Mouse (Mus musculus): ENCODE results near the gene Sox5. TPM values are rescaled to one million over a fixed set of nuclear protein-coding genes. Genes with fewer than 3 reads are reported as not detected.

Sox5 gene
- polyA plus RNA-seq, 1 experiment from 2014 or later = 19.9 TPM

- no peak overlapping the region for H3K9ac ChIP-seq
- H3K27me3 ChIP-seq (replicated peaks) = 0 out of 2 replicates have a peak, but pooled peaks cover 2% of the 10 kb centered on the region
- H3K36me3 ChIP-seq = no peaks in the 10 kb centered on the region
- peaks cover 12% of the 10 kb centered on the region for H3K4me1 ChIP-seq (replicated peaks)
- H3K27ac ChIP-seq (ENCODE audit: poor library complexity, severe bottlenecking) = no peak overlapping the region
- no peaks in the 10 kb centered on the region for H3K9me3 ChIP-seq (replicated peaks)
- 69% methylated on average over 4 of the region's 4 CpGs for WGBS
- H3K4me3 ChIP-seq = no peak overlapping the region
- ATAC-seq (ENCODE audit: insufficient number of reproducible peaks, low FRiP score) = no peak
- no peak overlapping the region for H3K4me2 ChIP-seq
Observed at GRCm38 (mm10) chr6:144357081-144357480, 424.7 kb downstream of the Sox5 start.

- no peak overlapping the region for H3K4me2 ChIP-seq
- no peak overlapping the region for H3K27ac ChIP-seq (ENCODE audit: poor library complexity, severe bottlenecking)
- H3K4me3 ChIP-seq = no peak overlapping the region
- WGBS = 77% methylated on average over 6 of the region's 6 CpGs
- no peaks in the 10 kb centered on the region for H3K9me3 ChIP-seq (replicated peaks)
- no peak overlapping the region for H3K9ac ChIP-seq
- H3K27me3 ChIP-seq (replicated peaks) = 0 out of 2 replicates have a peak, but pooled peaks cover 2% of the 10 kb centered on the region
- H3K4me1 ChIP-seq (replicated peaks) = no peaks in the 10 kb centered on the region
- H3K36me3 ChIP-seq = no peaks in the 10 kb centered on the region
- no peak for ATAC-seq (ENCODE audit: insufficient number of reproducible peaks, low FRiP score)
Observed at GRCm38 (mm10) chr6:144351049-144351448, 430.7 kb downstream of the Sox5 start.

DNA sequence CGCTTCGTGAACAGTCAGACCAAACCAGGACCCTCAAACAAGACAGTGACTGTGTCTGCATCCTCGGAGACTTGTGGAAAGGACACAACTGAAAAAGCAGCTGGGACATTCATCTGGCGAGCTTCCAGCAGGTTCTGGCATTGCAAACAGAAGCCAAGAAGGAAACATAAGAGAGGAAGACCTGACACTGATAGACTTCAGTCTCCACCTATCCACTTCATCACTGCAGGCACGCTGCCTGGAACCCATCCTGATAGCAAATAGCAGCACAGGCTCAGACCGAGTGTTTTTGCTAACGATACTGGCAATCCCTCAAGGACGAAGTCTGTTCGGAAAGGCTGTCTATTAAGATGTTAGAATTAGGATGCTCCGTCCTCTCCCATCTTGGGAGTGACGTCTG lies 438.4 kb downstream of the Sox5 start:
- no peaks in the 10 kb centered on the region for H3K4me1 ChIP-seq (replicated peaks)
- no peaks in the 10 kb centered on the region for H3K27me3 ChIP-seq (replicated peaks)
- no peak for ATAC-seq (ENCODE audit: insufficient number of reproducible peaks, low FRiP score)
- H3K9me3 ChIP-seq (replicated peaks) = peaks cover 5% of the 10 kb centered on the region
- no peaks in the 10 kb centered on the region for H3K36me3 ChIP-seq
- no peak overlapping the region for H3K27ac ChIP-seq (ENCODE audit: poor library complexity, severe bottlenecking)
- H3K4me3 ChIP-seq = no peak overlapping the region
- WGBS = 48% methylated on average over 11 of the region's 11 CpGs
- no peak overlapping the region for H3K4me2 ChIP-seq
- H3K9ac ChIP-seq = no peak overlapping the region

DNA sequence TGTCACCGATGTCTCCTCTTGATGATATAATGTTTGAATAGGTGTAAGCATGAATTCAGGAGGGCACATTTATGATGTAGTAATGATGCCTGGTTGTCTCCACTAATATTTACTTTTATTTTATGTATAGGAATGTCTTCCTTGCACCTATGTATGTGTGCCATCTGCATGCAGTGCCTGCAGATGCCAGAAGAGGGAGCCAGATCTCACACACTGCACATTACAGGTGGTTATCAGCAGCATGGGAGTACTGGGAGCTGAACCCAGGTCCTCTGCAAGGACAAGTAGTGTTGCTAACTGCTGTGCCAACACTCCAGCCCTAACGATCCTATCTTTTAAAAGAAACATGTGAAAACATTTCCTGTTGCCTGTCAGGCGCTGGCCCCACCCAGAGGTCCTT lies 442.2 kb downstream of the Sox5 start:
- Histone ChIP-seq H3K4me1 (replicated peaks) (no peaks in the 10 kb centered on the region), H3K9me3 (replicated peaks) (peaks cover 5% of the 10 kb centered on the region), H3K4me3 (no peak overlapping the region), H3K9ac (no peak overlapping the region), H3K27me3 (replicated peaks) (no peaks in the 10 kb centered on the region; the same call in 1 of the 2 replicates), H3K36me3 (no peaks in the 10 kb centered on the region), H3K27ac (ENCODE audit: poor library complexity, severe bottlenecking) (no peak overlapping the region), H3K4me2 (no peak overlapping the region)
- no peak for ATAC-seq (ENCODE audit: insufficient number of reproducible peaks, low FRiP score)
- WGBS = 93% methylated on average over 3 of the region's 3 CpGs

DNA sequence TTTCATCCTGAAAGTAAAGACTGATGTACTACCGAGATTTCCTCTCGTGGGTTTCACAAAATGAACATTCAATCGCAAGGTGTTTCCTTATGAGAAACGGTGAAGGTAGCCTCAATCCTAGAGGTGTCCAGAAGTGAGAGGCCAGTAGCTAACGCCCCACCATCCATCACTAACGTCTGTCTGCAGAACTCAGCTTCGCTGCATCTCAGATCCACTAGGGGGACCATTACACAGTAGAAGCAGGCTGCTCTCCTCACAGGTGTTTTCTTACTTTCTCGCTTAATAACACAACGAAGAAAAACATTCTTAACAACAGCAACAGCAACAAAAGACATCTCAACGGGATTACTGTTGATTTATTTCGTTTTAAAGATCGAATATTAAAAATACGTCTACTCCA lies 442.8 kb downstream of the Sox5 start:
- Histone ChIP-seq H3K36me3 (no peaks in the 10 kb centered on the region), H3K9me3 (replicated peaks) (peaks cover 5% of the 10 kb centered on the region), H3K9ac (no peak overlapping the region), H3K27me3 (replicated peaks) (no peaks in the 10 kb centered on the region; the same call in 1 of the 2 replicates), H3K27ac (ENCODE audit: poor library complexity, severe bottlenecking) (no peak overlapping the region), H3K4me1 (replicated peaks) (no peaks in the 10 kb centered on the region), H3K4me3 (no peak overlapping the region), H3K4me2 (no peak overlapping the region)
- ATAC-seq (ENCODE audit: insufficient number of reproducible peaks, low FRiP score) = no peak
- 67% methylated on average over 13 of the region's 13 CpGs for WGBS

DNA sequence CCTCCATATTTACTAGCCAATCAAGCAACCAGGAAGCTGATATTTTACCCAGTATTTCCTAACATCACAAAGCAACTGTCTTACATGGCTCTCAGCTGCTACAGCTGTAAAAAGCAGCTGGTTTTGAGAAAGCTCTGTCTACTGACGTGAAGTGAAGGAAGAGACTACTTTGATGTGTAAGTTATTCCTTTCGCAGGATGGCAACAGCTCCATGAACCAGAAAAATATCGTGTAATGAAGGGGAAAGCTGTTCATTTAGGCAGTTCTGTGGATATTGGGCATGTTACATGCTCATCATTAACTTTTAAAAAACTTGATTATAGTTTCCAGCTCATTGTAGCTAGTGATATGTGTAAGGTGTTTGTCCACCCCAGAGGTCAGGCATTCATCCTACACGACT lies 443.6 kb downstream of the Sox5 start:
- Histone ChIP-seq H3K36me3 (no peaks in the 10 kb centered on the region), H3K4me1 (replicated peaks) (no peaks in the 10 kb centered on the region), H3K4me2 (no peak overlapping the region), H3K9ac (no peak overlapping the region), H3K27me3 (replicated peaks) (no peaks in the 10 kb centered on the region; the same call in 1 of the 2 replicates), H3K27ac (ENCODE audit: poor library complexity, severe bottlenecking) (no peak overlapping the region), H3K4me3 (no peak overlapping the region), H3K9me3 (replicated peaks) (peaks cover 5% of the 10 kb centered on the region)
- WGBS = 80% methylated on average over 4 of the region's 4 CpGs
- ATAC-seq (ENCODE audit: insufficient number of reproducible peaks, low FRiP score) = no peak

DNA sequence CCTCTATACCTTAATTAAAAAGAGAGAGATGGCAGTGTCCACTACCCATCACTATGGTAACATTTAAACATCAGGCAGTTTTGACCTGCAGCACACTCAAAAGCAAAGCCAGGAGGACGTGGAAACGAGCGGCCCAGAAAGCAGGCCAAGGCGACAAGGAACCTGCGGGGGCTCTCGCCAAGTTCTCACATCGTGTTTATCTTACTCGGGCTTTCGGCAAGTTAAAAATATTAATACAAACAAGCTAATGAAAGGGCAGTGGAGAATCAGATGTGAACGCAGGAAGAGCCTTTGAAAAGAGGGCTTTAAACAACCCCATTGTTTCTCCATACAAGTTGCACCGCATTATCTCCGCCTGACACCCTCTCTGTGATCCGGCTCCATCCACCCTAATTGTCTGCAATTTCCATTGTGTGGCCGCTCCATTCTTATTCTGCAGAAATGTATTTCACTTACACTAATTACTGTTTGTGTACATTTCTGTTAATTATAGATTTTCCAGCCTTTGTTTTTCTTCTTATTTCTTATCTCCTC lies 444.3 kb downstream of the Sox5 start:
- WGBS = 37% methylated on average over 14 of the region's 14 CpGs

GRCm38 (mm10) chr6:144336789-144337188 lies 445.0 kb downstream of the Sox5 start:
- no peak for ATAC-seq (ENCODE audit: insufficient number of reproducible peaks, low FRiP score)
- Histone ChIP-seq H3K27me3 (replicated peaks) (no peaks in the 10 kb centered on the region; the same call in 1 of the 2 replicates), H3K4me3 (no peak overlapping the region), H3K4me2 (no peak overlapping the region), H3K9me3 (replicated peaks) (peaks cover 5% of the 10 kb centered on the region), H3K27ac (ENCODE audit: poor library complexity, severe bottlenecking) (no peak overlapping the region), H3K9ac (no peak overlapping the region), H3K4me1 (replicated peaks) (no peaks in the 10 kb centered on the region), H3K36me3 (no peaks in the 10 kb centered on the region)
- WGBS = 88% methylated on average over 4 of the region's 4 CpGs

More for the DNA sequence above, 444.3 kb downstream of the Sox5 start:
- Histone ChIP-seq H3K27me3 (replicated peaks) (no peaks in the 10 kb centered on the region; the same call in 1 of the 2 replicates), H3K4me1 (replicated peaks) (no peaks in the 10 kb centered on the region), H3K4me2 (0 out of 2 replicates have a peak overlapping the region, but pooled peaks have one; percentile 32), H3K9me3 (replicated peaks) (peaks cover 5% of the 10 kb centered on the region), H3K9ac (no peak overlapping the region), H3K36me3 (no peaks in the 10 kb centered on the region), H3K27ac (ENCODE audit: poor library complexity, severe bottlenecking) (no peak overlapping the region), H3K4me3 (no peak overlapping the region)
- ATAC-seq (ENCODE audit: insufficient number of reproducible peaks, low FRiP score) = no peak

DNA sequence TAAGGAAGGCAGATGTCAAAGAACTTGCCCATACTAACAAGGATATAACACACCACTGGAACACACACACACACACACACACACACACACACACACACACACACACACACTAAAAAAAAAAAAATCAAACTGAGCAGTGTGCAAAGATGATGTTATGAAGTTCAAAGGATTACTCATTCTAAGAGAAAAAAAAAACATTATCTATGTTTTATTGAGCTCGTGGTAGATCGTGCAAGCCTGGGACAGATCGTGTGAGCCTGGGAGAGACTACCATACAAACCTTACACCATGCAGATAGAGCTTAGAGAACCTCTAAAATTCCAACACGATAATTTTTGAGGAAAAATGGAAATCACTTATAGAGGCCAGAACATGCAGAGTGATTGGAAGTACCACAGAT lies 448.6 kb downstream of the Sox5 start:
- Histone ChIP-seq H3K9me3 (replicated peaks) (no peaks in the 10 kb centered on the region), H3K4me2 (no peak overlapping the region), H3K9ac (no peak overlapping the region), H3K4me1 (replicated peaks) (no peaks in the 10 kb centered on the region), H3K27me3 (replicated peaks) (peaks cover 11% of the 10 kb centered on the region), H3K36me3 (no peaks in the 10 kb centered on the region), H3K27ac (ENCODE audit: poor library complexity, severe bottlenecking) (no peak overlapping the region), H3K4me3 (no peak overlapping the region)
- 79% methylated on average over 4 of the region's 4 CpGs for WGBS
- ATAC-seq (ENCODE audit: insufficient number of reproducible peaks, low FRiP score) = no peak

DNA sequence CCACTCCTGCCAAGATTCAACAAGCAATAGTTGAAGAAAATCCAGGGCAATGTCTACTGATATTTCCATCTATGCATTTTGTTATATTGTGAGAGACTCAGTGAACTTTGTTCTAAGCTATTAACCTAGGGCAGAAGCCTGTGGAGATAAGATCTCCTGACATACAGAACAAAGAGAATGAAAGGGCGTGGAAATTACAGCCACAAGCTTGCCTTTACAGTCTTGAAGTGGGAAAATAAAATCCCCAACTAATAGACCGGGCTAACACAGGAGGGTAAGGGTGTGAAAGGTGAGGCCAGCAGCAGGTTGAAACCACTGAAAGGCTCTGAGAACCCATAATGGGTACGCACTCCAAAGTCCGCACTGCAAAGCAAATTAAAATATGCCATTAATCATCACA lies 449.8 kb downstream of the Sox5 start:
- H3K4me3 ChIP-seq = no peak overlapping the region
- WGBS = 80% methylated on average over 4 of the region's 4 CpGs
- 0 out of 2 replicates have a peak, but pooled peaks cover 4% of the 10 kb centered on the region for H3K4me1 ChIP-seq (replicated peaks)
- H3K9me3 ChIP-seq (replicated peaks) = no peaks in the 10 kb centered on the region
- ATAC-seq (ENCODE audit: insufficient number of reproducible peaks, low FRiP score) = no peak
- no peak overlapping the region for H3K27ac ChIP-seq (ENCODE audit: poor library complexity, severe bottlenecking)
- H3K9ac ChIP-seq = no peak overlapping the region
- H3K4me2 ChIP-seq = no peak overlapping the region
- H3K36me3 ChIP-seq = no peaks in the 10 kb centered on the region
- H3K27me3 ChIP-seq (replicated peaks) = peaks cover 11% of the 10 kb centered on the region

DNA sequence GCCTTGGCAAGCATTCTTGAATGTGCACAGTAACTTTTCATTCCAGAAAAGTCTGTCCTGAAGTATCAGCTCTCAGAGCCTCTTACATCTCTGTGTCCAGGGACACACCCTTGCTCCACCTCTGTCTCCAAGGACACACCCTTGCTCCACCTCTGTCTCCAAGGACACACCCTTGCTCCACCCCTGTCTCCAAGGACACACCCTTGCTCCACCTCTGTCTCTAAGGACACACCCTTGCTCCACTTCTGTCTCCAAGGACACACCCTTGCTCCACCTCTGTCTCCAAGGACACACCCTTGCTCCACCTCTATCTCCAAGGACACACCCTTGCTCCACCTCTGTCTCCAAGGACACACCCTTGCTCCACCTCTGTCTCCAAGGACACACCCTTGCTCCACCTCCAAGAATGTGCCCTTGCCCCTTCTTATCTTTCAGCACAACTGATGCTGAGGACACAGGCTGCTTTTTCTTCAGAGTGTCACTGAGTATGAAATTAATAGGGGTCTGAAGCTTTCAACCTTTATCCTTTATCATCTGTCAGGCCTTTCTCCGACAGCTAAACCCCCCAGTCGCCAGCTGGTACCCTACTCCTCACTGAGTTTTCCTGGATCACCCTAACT lies 452.4 kb downstream of the Sox5 start:
- Histone ChIP-seq H3K9me3 (replicated peaks) (no peaks in the 10 kb centered on the region), H3K27ac (ENCODE audit: poor library complexity, severe bottlenecking) (no peak overlapping the region), H3K27me3 (replicated peaks) (peaks cover 14% of the 10 kb centered on the region; the same call in 1 of the 2 replicates), H3K9ac (no peak overlapping the region), H3K4me3 (no peak overlapping the region), H3K36me3 (no peaks in the 10 kb centered on the region), H3K4me2 (no peak overlapping the region), H3K4me1 (replicated peaks) (0 out of 2 replicates have a peak, but pooled peaks cover 4% of the 10 kb centered on the region)
- no peak for ATAC-seq (ENCODE audit: insufficient number of reproducible peaks, low FRiP score)
- 66% methylated on average over 2 of the region's 2 CpGs for WGBS
